Mouse (Mus musculus): ENCODE results near the gene Angptl2. TPM values are rescaled to one million over a fixed set of nuclear protein-coding genes. Genes with fewer than 3 reads are reported as not detected.

The Angptl2 gene
- total RNA-seq, 2 experiments from 2014 or later, result 20.6 to 47.1 TPM

- intact Hi-C loops (cut with DNase I), result no loop called here
- peak; percentile 45 for DNase-seq
- Histone ChIP-seq H3K27ac (peak overlapping the region; percentile 89), H3K4me3 (no peak overlapping the region)
- no peak for TF ChIP-seq CTCF (IDR thresholded peaks at IDR 0.05)
Observed at GRCm38 (mm10) chr2:33268384-33269131, 52.7 kb downstream of the Angptl2 start.

GRCm38 (mm10) chr2:33269132-33269493, 53.2 kb downstream of the Angptl2 start:
- no peak for DNase-seq
- no peak for TF ChIP-seq CTCF (IDR thresholded peaks at IDR 0.05)
- intact Hi-C loops (cut with DNase I), result no loop called here
- no peak overlapping the region for H3K4me3 ChIP-seq
- H3K27ac ChIP-seq, result peak overlapping the region; percentile 89

DNA sequence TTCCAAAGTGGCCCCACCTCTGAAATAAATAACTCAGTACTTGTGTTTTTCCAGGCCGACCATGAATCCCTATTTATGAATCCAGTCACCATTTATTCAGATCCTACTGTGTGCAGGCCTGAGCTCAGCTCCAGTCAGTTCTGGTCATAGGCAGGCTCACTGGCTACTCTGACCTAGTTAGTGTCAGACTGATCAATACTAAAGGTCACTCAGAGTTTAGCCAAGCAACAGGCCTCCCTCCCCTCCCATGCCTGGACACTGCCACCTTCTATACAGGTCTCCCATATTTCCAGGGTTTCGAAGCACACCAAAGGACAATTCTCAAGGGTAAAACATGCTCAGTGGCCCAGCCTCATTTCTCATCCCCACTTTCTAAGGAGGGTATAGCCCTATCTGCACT, 54.7 kb downstream of the Angptl2 start:
- H3K27ac ChIP-seq, result no peak overlapping the region
- no peak for DNase-seq
- intact Hi-C loops (cut with DNase I), result no loop called here
- no peak for TF ChIP-seq CTCF (IDR thresholded peaks at IDR 0.05)
- H3K4me3 ChIP-seq, result no peak overlapping the region

- intact Hi-C loops (cut with DNase I), result no loop called here
- no peak for TF ChIP-seq CTCF (IDR thresholded peaks at IDR 0.05)
- DNase-seq, result no peak
- H3K4me3 ChIP-seq, result no peak overlapping the region
- peak overlapping the region; percentile 63; the same call in 1 of the 2 replicates for H3K27ac ChIP-seq
Observed at GRCm38 (mm10) chr2:33271511-33271910, 55.6 kb downstream of the Angptl2 start.

GRCm38 (mm10) chr2:33272665-33273439, 57.0 kb downstream of the Angptl2 start:
- Histone ChIP-seq H3K4me3 (no peak overlapping the region), H3K27ac (peak overlapping the region; percentile 63)
- intact Hi-C loops (cut with DNase I), result no loop called here
- DNase-seq, result no peak
- no peak for TF ChIP-seq CTCF (IDR thresholded peaks at IDR 0.05)

GRCm38 (mm10) chr2:33274719-33275490, 59.0 kb downstream of the Angptl2 start:
- intact Hi-C loops (cut with DNase I), result no loop called here
- peak; percentile 64 for DNase-seq
- Histone ChIP-seq H3K27ac (peak overlapping the region; percentile 48), H3K4me3 (no peak overlapping the region)
- TF ChIP-seq CTCF (IDR thresholded peaks at IDR 0.05), result no peak

GRCm38 (mm10) chr2:33279758-33280157, 63.9 kb downstream of the Angptl2 start:
- Histone ChIP-seq H3K27ac (no peak overlapping the region), H3K4me3 (no peak overlapping the region)
- no peak for TF ChIP-seq CTCF (IDR thresholded peaks at IDR 0.05)
- intact Hi-C loops (cut with DNase I), result no loop called here
- DNase-seq, result no peak

- Histone ChIP-seq H3K27ac (no peak overlapping the region), H3K4me3 (no peak overlapping the region)
- no peak for TF ChIP-seq CTCF (IDR thresholded peaks at IDR 0.05)
- intact Hi-C loops (cut with DNase I), result no loop called here
- no peak for DNase-seq
Observed at GRCm38 (mm10) chr2:33280525-33280924, 64.7 kb downstream of the Angptl2 start.

DNA sequence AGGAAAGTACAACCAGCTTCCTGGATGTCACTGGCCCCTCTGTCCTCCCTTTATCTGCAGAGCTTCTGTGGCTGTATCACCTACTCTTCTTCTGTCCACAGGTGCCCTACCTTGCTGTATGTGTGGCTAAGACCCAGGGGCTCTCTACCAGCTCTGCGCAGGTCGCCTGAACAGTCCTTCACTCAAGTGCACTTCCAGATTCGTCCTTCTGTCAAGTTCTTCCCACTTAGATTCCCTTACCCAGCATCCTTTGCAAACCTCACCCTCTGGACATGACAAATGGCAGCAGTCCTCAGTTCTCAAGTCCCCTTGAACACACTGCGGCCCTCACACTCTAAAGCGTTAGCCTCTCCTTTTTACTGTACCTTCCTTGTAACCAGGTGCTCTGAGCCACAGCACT, 65.9 kb downstream of the Angptl2 start:
- intact Hi-C loops (cut with DNase I), result no loop called here
- Histone ChIP-seq H3K27ac (no peak overlapping the region), H3K4me3 (no peak overlapping the region)
- no peak for DNase-seq
- TF ChIP-seq CTCF (IDR thresholded peaks at IDR 0.05), result no peak

DNA sequence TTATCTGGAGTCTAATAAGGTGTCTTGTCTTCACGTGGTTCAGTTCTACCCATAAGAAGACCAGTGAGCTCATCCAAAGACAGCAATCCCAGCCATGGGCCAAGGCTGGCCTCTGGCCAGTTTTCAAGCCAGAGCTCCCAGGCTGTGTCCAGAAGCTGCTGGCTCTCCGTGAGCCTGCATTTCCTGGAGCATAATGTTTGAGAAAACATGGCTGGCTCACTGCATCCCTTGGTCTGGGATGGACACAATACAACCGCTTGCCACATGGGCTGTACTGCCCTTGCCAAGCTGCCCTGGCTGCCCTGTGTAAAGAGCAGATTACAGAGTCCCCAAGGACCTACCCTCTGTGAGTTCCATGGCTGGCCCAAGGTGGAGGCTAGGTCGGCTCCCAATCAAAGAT, 67.0 kb downstream of the Angptl2 start:
- Histone ChIP-seq H3K4me3 (peak overlapping the region; percentile 35; the same call in 1 of the 2 replicates), H3K27ac (peak overlapping the region; percentile 73)
- DNase-seq, result peak; percentile 90
- no peak for TF ChIP-seq CTCF (IDR thresholded peaks at IDR 0.05)
- intact Hi-C loops (cut with DNase I), result no loop called here

- DNase-seq, result peak; percentile 44
- Histone ChIP-seq H3K27ac (peak overlapping the region; percentile 73), H3K4me3 (no peak overlapping the region)
- intact Hi-C loops (cut with DNase I), result no loop called here
- no peak for TF ChIP-seq CTCF (IDR thresholded peaks at IDR 0.05)
Observed at GRCm38 (mm10) chr2:33283674-33284073, 67.8 kb downstream of the Angptl2 start.

- intact Hi-C loops (cut with DNase I), result no loop called here
- no peak for TF ChIP-seq CTCF (IDR thresholded peaks at IDR 0.05)
- H3K4me3 ChIP-seq, result no peak overlapping the region
- no peak for DNase-seq
- 0 out of 2 replicates have a peak overlapping the region, but pooled peaks have one; percentile 16 for H3K27ac ChIP-seq
Observed at GRCm38 (mm10) chr2:33288837-33289236, 73.0 kb downstream of the Angptl2 start.

DNA sequence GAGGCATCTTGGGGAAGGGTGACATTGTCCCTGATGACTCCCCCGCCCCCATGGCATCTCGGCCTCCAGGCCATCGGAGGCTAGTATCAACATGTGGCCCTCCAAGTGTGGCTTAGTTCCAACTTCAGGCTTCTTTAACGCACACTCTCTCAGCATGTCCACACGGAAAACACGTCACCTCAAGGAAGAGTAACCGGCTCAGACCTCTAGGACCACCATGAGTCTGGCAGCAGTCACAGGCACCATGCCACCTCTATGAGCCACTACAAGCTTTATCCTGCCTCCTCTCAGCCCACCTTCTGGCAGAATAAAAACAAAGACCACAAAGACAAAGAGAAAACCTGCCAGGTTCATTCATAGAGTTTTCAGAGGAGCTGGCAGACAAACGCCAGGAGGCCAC, 74.6 kb downstream of the Angptl2 start:
- intact Hi-C loops (cut with DNase I), result no loop called here

More for the DNA sequence above, 74.6 kb downstream of the Angptl2 start:
- TF ChIP-seq CTCF (IDR thresholded peaks at IDR 0.05), result no peak
- Histone ChIP-seq H3K4me3 (no peak overlapping the region), H3K27ac (no peak overlapping the region)
- no peak for DNase-seq
